Mouse (Mus musculus) erythroblast, embryonic 14.5 days (primary cell): ENCODE data around the gene Gm37240. TPM values are rescaled to one million over a fixed set of nuclear protein-coding genes. Genes with fewer than 3 reads are reported as not detected.
"Not testable (repeated sequence)": the region's sequence is repeated elsewhere in the genome, so short reads cannot be mapped to it uniquely, and the experiment has no call there.

ENCODE experiments used
- H3K27me3 ChIP-seq: 2 replicates; pipeline ENCODE4 v1.6.1; 2012; ENCODE audit warnings: inconsistent platforms; ENCODE audit not compliant: control insufficient read depth
- H3K36me3 ChIP-seq: 2 replicates; pipeline ENCODE4 v1.6.1; 2012; ENCODE audit warnings: mild to moderate bottlenecking, inconsistent platforms; ENCODE audit not compliant: control insufficient read depth
- H3K4me1 ChIP-seq: 2 replicates; pipeline ENCODE4 v1.6.1; 2012; ENCODE audit warnings: inconsistent platforms; ENCODE audit not compliant: control insufficient read depth
- H3K4me3 ChIP-seq: replicated peaks from 2 replicates; pipeline ENCODE3; 2012; ENCODE audit warnings: moderate library complexity, mild to moderate bottlenecking, inconsistent platforms
- H3K9me3 ChIP-seq: 2 replicates; pipeline ENCODE4 v1.6.1; 2012; ENCODE audit warnings: low read length, inconsistent platforms, mixed read lengths; ENCODE audit not compliant: control insufficient read depth
- GATA1 ChIP-seq: IDR thresholded peaks from 2 replicates; pipeline ENCODE4 v1.6.1; 2012; ENCODE audit warnings: low read length, inconsistent platforms, mixed read lengths
- TAL1 ChIP-seq: IDR thresholded peaks from 3 replicates; pipeline ENCODE4 v1.6.1; 2012; ENCODE audit warnings: low read length, inconsistent platforms, mixed read lengths
- polyA plus RNA-seq: library from polyadenylated mRNA; stranded (reverse); fragments of >175 nt; gene quantifications from 2 replicates; pipeline ENCODE4 v1.2.3, GENCODE M21; 2012

Gene Gm37240
- polyA plus RNA-seq, 1 experiment: not detected

- no peaks in the 10 kb centered on the region for H3K4me1 ChIP-seq
- H3K36me3 ChIP-seq: no peaks in the 10 kb centered on the region
- no peaks in the 10 kb centered on the region for H3K27me3 ChIP-seq
- H3K4me3 ChIP-seq: no peak overlapping the region
- no peak for TF ChIP-seq TAL1
- TF ChIP-seq GATA1: no peak
- no peaks in the 10 kb centered on the region for H3K9me3 ChIP-seq
These were observed 35.0 kb upstream of the Gm37240 start for GRCm38 (mm10) chr3:85922331-85922730.

GRCm38 (mm10) chr3:85920671-85921070 is 33.4 kb upstream of the Gm37240 start:
- not testable (repeated sequence) for H3K36me3 ChIP-seq, H3K4me3 ChIP-seq, H3K4me1 ChIP-seq, H3K27me3 ChIP-seq, H3K9me3 ChIP-seq

- no peaks in the 10 kb centered on the region for H3K9me3 ChIP-seq
- no peak overlapping the region for H3K4me3 ChIP-seq
- no peaks in the 10 kb centered on the region for H3K4me1 ChIP-seq
- H3K27me3 ChIP-seq: no peaks in the 10 kb centered on the region
- H3K36me3 ChIP-seq: no peaks in the 10 kb centered on the region
- TF ChIP-seq GATA1 (no peak), TAL1 (no peak)
These were observed 30.3 kb upstream of the Gm37240 start for GRCm38 (mm10) chr3:85917600-85917999.

GRCm38 (mm10) chr3:85914806-85915205 is 27.5 kb upstream of the Gm37240 start:
- TF ChIP-seq TAL1 (no peak), GATA1 (no peak)
- Histone ChIP-seq H3K4me3 (no peak overlapping the region), H3K9me3 (no peaks in the 10 kb centered on the region), H3K36me3 (no peaks in the 10 kb centered on the region), H3K4me1 (no peaks in the 10 kb centered on the region), H3K27me3 (no peaks in the 10 kb centered on the region)

DNA sequence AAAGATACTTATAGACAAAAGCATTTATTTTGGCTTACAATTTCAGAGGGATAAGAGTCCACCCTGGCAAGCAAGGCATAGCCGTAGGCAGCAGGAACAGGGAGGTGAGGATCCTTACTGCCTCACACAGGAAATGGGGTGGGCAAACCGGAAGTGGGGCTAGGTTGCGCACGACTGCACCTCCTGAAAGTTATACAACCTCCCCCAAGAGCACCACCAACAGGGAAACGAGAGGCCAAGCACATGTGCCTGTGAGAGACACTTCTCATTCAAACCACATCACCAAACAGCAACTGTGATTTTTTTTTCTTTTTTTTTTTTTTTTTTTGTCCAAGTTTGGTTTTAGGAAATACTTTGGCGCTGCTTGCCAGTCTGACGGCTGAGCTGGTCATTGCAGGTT is 19.8 kb upstream of the Gm37240 start:
- Histone ChIP-seq H3K36me3 (no peaks in the 10 kb centered on the region), H3K4me1 (no peaks in the 10 kb centered on the region), H3K27me3 (no peaks in the 10 kb centered on the region), H3K9me3 (no peaks in the 10 kb centered on the region), H3K4me3 (no peak overlapping the region)
- TF ChIP-seq TAL1: no peak
- no peak for TF ChIP-seq GATA1

- Histone ChIP-seq H3K27me3 (no peaks in the 10 kb centered on the region), H3K9me3 (no peaks in the 10 kb centered on the region)
- TF ChIP-seq GATA1: no peak
- TF ChIP-seq TAL1: no peak
These were observed 17.1 kb upstream of the Gm37240 start for GRCm38 (mm10) chr3:85904371-85904770.

GRCm38 (mm10) chr3:85895020-85895419 is 7.7 kb upstream of the Gm37240 start:
- H3K9me3 ChIP-seq: no peaks in the 10 kb centered on the region
- no peak overlapping the region for H3K4me3 ChIP-seq
- TF ChIP-seq GATA1 (no peak), TAL1 (no peak)
- H3K4me1 ChIP-seq: no peaks in the 10 kb centered on the region
- no peaks in the 10 kb centered on the region for H3K36me3 ChIP-seq
- peaks cover 15% of the 10 kb centered on the region for H3K27me3 ChIP-seq

More at GRCm38 (mm10) chr3:85904371-85904770, 17.1 kb upstream of the Gm37240 start:
- Histone ChIP-seq H3K4me1 (no peaks in the 10 kb centered on the region), H3K36me3 (no peaks in the 10 kb centered on the region), H3K4me3 (no peak overlapping the region)

- Histone ChIP-seq H3K27me3 (peaks cover 49% of the 10 kb centered on the region), H3K4me1 (peaks cover 20% of the 10 kb centered on the region), H3K9me3 (no peaks in the 10 kb centered on the region; the same call in 1 of the 2 replicates), H3K36me3 (no peaks in the 10 kb centered on the region), H3K4me3 (no peak overlapping the region)
- TF ChIP-seq TAL1 (no peak), GATA1 (no peak)
These were observed 4.3 kb upstream of the Gm37240 start for GRCm38 (mm10) chr3:85891571-85891970.

DNA sequence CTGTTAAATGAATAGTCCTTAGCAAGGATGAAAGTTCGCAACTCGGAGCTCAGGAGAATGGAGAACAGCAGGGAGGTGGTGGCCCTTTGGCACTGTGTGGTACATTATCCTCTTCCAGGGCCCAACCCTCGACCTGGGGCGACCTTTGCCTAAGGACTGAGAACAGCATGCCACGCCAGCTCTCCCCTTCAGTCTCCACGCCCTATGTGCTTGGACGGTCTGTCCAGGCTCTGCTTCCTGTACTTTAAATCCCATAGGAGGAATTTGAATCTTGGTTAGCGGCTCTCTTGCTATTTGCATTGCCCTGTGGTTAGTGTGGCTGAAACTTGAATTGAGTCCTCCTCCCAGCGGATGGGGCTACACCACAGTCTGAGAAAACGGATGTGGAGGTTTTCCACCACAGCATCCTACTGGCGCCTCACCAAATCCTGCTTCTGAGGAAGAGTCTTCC is 928 bp upstream of the Gm37240 start:
- Histone ChIP-seq H3K36me3 (no peaks in the 10 kb centered on the region), H3K4me1 (peaks cover 24% of the 10 kb centered on the region), H3K27me3 (peaks cover 66% of the 10 kb centered on the region), H3K4me3 (peak overlapping the region; percentile 64), H3K9me3 (no peaks in the 10 kb centered on the region; the same call in 1 of the 2 replicates)
- TF ChIP-seq GATA1: no peak
- no peak for TF ChIP-seq TAL1

DNA sequence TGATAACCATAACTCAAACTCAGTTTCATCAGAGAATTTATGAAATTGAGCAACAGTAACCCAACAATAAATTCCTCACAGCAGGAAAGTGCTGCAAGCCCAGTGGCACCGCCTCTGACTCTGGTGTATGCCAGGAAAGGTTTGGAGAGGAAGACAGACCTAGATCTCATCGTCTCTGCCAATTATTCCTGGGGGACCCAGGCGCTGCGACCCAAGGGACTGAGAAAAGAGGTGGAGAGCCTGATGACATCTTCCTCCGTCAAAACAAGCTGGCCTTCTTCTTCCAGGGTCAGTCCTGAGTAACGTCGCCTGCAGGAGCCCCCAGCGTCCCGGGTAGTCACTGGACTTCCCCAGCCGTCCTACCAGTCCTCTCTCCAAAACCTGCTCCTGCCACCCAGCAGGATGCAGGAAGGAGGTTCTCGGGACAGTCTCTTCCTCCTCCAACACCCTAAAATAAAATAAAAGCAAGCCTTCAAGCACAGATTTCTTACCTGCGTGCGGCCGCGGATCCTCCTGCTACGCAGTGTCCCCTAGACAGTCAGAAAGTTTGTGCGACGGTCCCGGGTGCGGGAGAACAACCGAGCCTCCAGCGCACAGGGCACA is 581 bp downstream of the Gm37240 start:
- Histone ChIP-seq H3K9me3 (no peaks in the 10 kb centered on the region; the same call in 1 of the 2 replicates), H3K4me3 (peak overlapping the region; percentile 64), H3K4me1 (peaks cover 24% of the 10 kb centered on the region), H3K27me3 (peaks cover 66% of the 10 kb centered on the region), H3K36me3 (no peaks in the 10 kb centered on the region)
- TF ChIP-seq TAL1 (no peak), GATA1 (no peak)
